Mouse (Mus musculus): ENCODE results near the gene Map4.

The Map4 gene

GRCm38 (mm10) chr9:110130896-110131524 is 199.8 kb downstream of the Map4 start:
- DNase-seq (ENCODE audit: low spot score in 2 of 2), result no peak

- peak; percentile 95 to 99 for DNase-seq (ENCODE audit: low spot score in 2 of 2)
Observed at GRCm38 (mm10) chr9:110131525-110132197, 200.4 kb downstream of the Map4 start.

GRCm38 (mm10) chr9:110132201-110132605 is 200.9 kb downstream of the Map4 start:
- DNase-seq (ENCODE audit: low spot score in 2 of 2), result no peak

GRCm38 (mm10) chr9:110132921-110133320 is 201.7 kb downstream of the Map4 start:
- DNase-seq (ENCODE audit: low spot score in 2 of 2), result no peak

Measured in left cerebral cortex, adult 9 months (tissue).